Mouse (Mus musculus): ENCODE data around the gene Erg. TPM values are rescaled to one million over a fixed set of nuclear protein-coding genes. Genes with fewer than 3 reads are reported as not detected.
A peak's percentile ranks its signal among the peaks of the same experiment; 100 is the strongest.

Erg gene
- polyA plus RNA-seq, 1 experiment from 2014 or later: 3.4 TPM

GRCm38 (mm10) chr16:95570616-95571015 lies 15.8 kb downstream of the Erg start:
- ATAC-seq (ENCODE audit: low FRiP score) (no peak), DNase-seq (ENCODE audit: low spot score) (peak; percentile 68)
- no peak overlapping the region for H3K9ac ChIP-seq (ENCODE audit: low read depth, low read length)
- H3K36me3 ChIP-seq (ENCODE audit: control insufficient read depth, insufficient read depth, low read length): no peaks in the 10 kb centered on the region
- no peak overlapping the region for H3K27ac ChIP-seq (ENCODE audit: low read depth, low read length)
- 8% methylated on average over 1 of the region's 1 CpGs for WGBS
- no peak overlapping the region for H3K4me3 ChIP-seq (ENCODE audit: low read depth, low read length)
- no peaks in the 10 kb centered on the region for H3K4me1 ChIP-seq (replicated peaks; ENCODE audit: control insufficient read depth, insufficient read depth, low read length)
- H3K4me2 ChIP-seq (replicated peaks; ENCODE audit: low read depth, low read length): no peak overlapping the region
- H3K9me3 ChIP-seq (ENCODE audit: control insufficient read depth, low read length): no peaks in the 10 kb centered on the region
- no peaks in the 10 kb centered on the region for H3K27me3 ChIP-seq (ENCODE audit: control insufficient read depth, insufficient read depth, low read length)

DNA sequence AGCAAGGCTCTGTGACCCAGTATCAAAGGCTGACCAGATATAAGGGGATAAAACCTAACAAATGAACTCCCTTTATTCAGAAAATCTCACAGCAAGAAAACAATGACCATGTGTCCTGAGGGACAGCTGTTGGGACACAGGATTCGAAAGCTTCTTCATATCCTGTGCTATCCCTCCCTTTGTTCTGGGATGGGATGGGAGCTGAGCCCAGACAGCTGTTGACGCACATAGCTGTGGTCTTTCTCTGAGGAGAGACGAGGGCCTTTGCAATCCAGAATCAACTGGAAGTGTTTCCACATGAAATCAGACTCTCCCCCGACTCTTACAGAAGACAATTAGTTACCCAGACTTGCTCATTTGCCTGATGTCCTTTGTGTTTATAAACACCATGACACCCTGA lies 29.6 kb downstream of the Erg start:
- no peak overlapping the region for H3K4me2 ChIP-seq (replicated peaks; ENCODE audit: low read depth, low read length)
- no peaks in the 10 kb centered on the region for H3K27me3 ChIP-seq (ENCODE audit: control insufficient read depth, insufficient read depth, low read length)
- no peaks in the 10 kb centered on the region for H3K4me1 ChIP-seq (replicated peaks; ENCODE audit: control insufficient read depth, insufficient read depth, low read length)
- no peak overlapping the region for H3K9ac ChIP-seq (ENCODE audit: low read depth, low read length)
- no peaks in the 10 kb centered on the region for H3K9me3 ChIP-seq (ENCODE audit: control insufficient read depth, low read length)
- no peak for DNase-seq (ENCODE audit: low spot score)
- H3K4me3 ChIP-seq (ENCODE audit: low read depth, low read length): no peak overlapping the region
- H3K27ac ChIP-seq (ENCODE audit: low read depth, low read length): no peak overlapping the region
- H3K36me3 ChIP-seq (ENCODE audit: control insufficient read depth, insufficient read depth, low read length): no peaks in the 10 kb centered on the region
- WGBS: 79% methylated on average over 4 of the region's 4 CpGs
- ATAC-seq (ENCODE audit: low FRiP score): no peak

DNA sequence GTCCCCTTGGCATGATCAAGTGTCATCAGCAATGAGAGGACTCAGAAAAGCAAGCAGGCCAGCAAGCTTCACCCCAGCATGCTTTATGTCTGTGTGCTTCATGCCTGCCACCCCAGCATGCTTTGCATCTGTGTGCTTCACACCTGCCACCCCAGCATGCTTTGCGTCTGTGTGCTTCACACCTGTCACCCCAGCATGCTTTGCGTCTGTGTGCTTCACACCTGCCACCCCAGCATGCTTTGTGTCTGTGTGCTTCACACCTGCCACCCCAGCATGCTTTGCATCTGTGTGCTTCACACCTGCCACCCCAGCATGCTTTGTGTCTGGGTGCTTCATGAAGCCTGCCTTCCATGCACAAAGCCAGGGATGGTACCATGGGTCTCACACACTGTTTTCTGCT lies 33.3 kb downstream of the Erg start:
- no peak overlapping the region for H3K27ac ChIP-seq (ENCODE audit: low read depth, low read length)
- no peaks in the 10 kb centered on the region for H3K9me3 ChIP-seq (ENCODE audit: control insufficient read depth, low read length)
- 96% methylated on average over 2 of the region's 2 CpGs for WGBS
- no peak overlapping the region for H3K4me3 ChIP-seq (ENCODE audit: low read depth, low read length)
- no peak overlapping the region for H3K9ac ChIP-seq (ENCODE audit: low read depth, low read length)
- no peak overlapping the region for H3K4me2 ChIP-seq (replicated peaks; ENCODE audit: low read depth, low read length)
- ATAC-seq (ENCODE audit: low FRiP score): no peak
- H3K4me1 ChIP-seq (replicated peaks; ENCODE audit: control insufficient read depth, insufficient read depth, low read length): no peaks in the 10 kb centered on the region
- no peaks in the 10 kb centered on the region for H3K27me3 ChIP-seq (ENCODE audit: control insufficient read depth, insufficient read depth, low read length)
- no peak for DNase-seq (ENCODE audit: low spot score)
- H3K36me3 ChIP-seq (ENCODE audit: control insufficient read depth, insufficient read depth, low read length): no peaks in the 10 kb centered on the region

DNA sequence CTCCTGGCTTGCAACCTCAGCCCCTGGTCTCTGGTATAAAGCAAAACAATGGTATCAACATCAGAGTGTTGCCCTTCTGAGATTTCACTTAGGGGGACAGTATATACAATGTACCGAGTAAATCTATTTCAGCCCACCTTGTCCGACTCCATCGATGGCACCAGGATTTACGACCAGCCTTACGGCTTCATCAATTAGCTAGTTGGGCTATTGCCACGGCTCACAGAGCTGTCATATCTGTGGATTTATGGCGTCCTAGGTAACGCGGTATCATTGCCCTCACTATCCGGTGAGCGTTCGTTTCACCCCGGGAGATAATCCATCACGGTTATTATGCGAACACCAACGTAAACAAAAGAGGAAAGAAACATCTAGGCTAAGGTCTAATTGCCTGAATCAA lies 33.9 kb downstream of the Erg start:
- Histone ChIP-seq H3K27ac (ENCODE audit: low read depth, low read length) (no peak overlapping the region), H3K36me3 (ENCODE audit: control insufficient read depth, insufficient read depth, low read length) (no peaks in the 10 kb centered on the region), H3K4me3 (ENCODE audit: low read depth, low read length) (no peak overlapping the region), H3K4me2 (replicated peaks; ENCODE audit: low read depth, low read length) (no peak overlapping the region), H3K9me3 (ENCODE audit: control insufficient read depth, low read length) (no peaks in the 10 kb centered on the region), H3K27me3 (ENCODE audit: control insufficient read depth, insufficient read depth, low read length) (no peaks in the 10 kb centered on the region), H3K4me1 (replicated peaks; ENCODE audit: control insufficient read depth, insufficient read depth, low read length) (no peaks in the 10 kb centered on the region), H3K9ac (ENCODE audit: low read depth, low read length) (no peak overlapping the region)
- WGBS: 66% methylated on average over 16 of the region's 16 CpGs
- ATAC-seq (ENCODE audit: low FRiP score): no peak
- DNase-seq (ENCODE audit: low spot score): peak; percentile 8

DNA sequence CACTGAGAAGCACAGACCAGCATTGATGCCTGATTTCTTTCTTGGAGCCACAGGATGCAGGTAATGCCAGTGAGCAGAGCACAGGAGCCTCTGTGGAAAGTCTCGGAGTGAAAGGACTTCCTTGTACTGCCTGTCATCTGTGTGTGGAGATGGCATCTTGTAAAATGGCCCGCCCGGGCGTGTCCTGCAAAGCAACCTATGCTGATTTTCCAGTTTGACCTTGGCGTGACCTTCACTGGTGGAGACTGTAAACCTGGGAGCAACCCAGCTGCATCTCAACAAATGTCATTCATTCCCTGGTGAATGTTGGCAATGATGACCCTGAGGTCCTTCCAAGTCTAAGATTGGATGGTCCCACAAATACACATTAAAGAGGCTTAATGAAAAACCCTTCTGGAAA lies 35.9 kb downstream of the Erg start:
- no peaks in the 10 kb centered on the region for H3K36me3 ChIP-seq (ENCODE audit: control insufficient read depth, insufficient read depth, low read length)
- ATAC-seq (ENCODE audit: low FRiP score): no peak
- H3K4me1 ChIP-seq (replicated peaks; ENCODE audit: control insufficient read depth, insufficient read depth, low read length): no peaks in the 10 kb centered on the region
- H3K4me2 ChIP-seq (replicated peaks; ENCODE audit: low read depth, low read length): no peak overlapping the region
- no peaks in the 10 kb centered on the region for H3K9me3 ChIP-seq (ENCODE audit: control insufficient read depth, low read length)
- H3K4me3 ChIP-seq (ENCODE audit: low read depth, low read length): no peak overlapping the region
- 89% methylated on average over 5 of the region's 5 CpGs for WGBS
- H3K27ac ChIP-seq (ENCODE audit: low read depth, low read length): no peak overlapping the region
- no peak for DNase-seq (ENCODE audit: low spot score)
- H3K27me3 ChIP-seq (ENCODE audit: control insufficient read depth, insufficient read depth, low read length): no peaks in the 10 kb centered on the region
- no peak overlapping the region for H3K9ac ChIP-seq (ENCODE audit: low read depth, low read length)

GRCm38 (mm10) chr16:95544753-95545152 lies 41.6 kb downstream of the Erg start:
- ATAC-seq (ENCODE audit: low FRiP score) (no peak), DNase-seq (ENCODE audit: low spot score) (no peak)
- Histone ChIP-seq H3K9me3 (ENCODE audit: control insufficient read depth, low read length) (no peaks in the 10 kb centered on the region), H3K4me1 (replicated peaks; ENCODE audit: control insufficient read depth, insufficient read depth, low read length) (no peaks in the 10 kb centered on the region), H3K27me3 (ENCODE audit: control insufficient read depth, insufficient read depth, low read length) (no peaks in the 10 kb centered on the region), H3K4me3 (ENCODE audit: low read depth, low read length) (no peak overlapping the region), H3K9ac (ENCODE audit: low read depth, low read length) (no peak overlapping the region), H3K4me2 (replicated peaks; ENCODE audit: low read depth, low read length) (no peak overlapping the region), H3K36me3 (ENCODE audit: control insufficient read depth, insufficient read depth, low read length) (no peaks in the 10 kb centered on the region), H3K27ac (ENCODE audit: low read depth, low read length) (no peak overlapping the region)
- 85% methylated on average over 5 of the region's 5 CpGs for WGBS

DNA sequence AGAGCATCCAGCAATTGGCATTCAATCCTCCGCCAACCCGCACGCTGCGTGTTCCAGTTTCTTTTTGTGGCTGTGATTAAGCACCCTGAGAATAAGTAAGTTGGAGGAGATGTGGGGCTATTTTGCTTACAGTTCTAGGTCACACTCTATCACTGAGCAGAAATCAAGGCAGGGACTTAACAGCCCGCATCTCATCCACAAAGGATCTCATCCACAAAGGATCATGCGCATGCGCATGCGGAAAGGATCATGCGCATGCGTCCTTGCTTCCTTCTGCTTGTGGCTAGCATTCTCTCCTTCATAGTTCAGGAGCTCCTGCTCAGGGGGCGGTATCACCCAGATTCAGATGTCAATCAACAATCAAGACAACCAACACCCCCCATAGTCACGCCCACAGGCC lies 42.9 kb downstream of the Erg start:
- 92% methylated on average over 12 of the region's 12 CpGs for WGBS
- H3K9ac ChIP-seq (ENCODE audit: low read depth, low read length): no peak overlapping the region
- no peaks in the 10 kb centered on the region for H3K4me1 ChIP-seq (replicated peaks; ENCODE audit: control insufficient read depth, insufficient read depth, low read length)

GRCm38 (mm10) chr16:95535151-95535550 lies 51.2 kb downstream of the Erg start:
- WGBS: 56% methylated on average over 3 of the region's 3 CpGs
- no peaks in the 10 kb centered on the region for H3K4me1 ChIP-seq (replicated peaks; ENCODE audit: control insufficient read depth, insufficient read depth, low read length)

More for the DNA sequence above, 42.9 kb downstream of the Erg start:
- H3K27ac ChIP-seq (ENCODE audit: low read depth, low read length): no peak overlapping the region
- ATAC-seq (ENCODE audit: low FRiP score) (no peak), DNase-seq (ENCODE audit: low spot score) (no peak)
- no peak overlapping the region for H3K4me2 ChIP-seq (replicated peaks; ENCODE audit: low read depth, low read length)
- no peaks in the 10 kb centered on the region for H3K36me3 ChIP-seq (ENCODE audit: control insufficient read depth, insufficient read depth, low read length)
- no peaks in the 10 kb centered on the region for H3K27me3 ChIP-seq (ENCODE audit: control insufficient read depth, insufficient read depth, low read length)
- no peak overlapping the region for H3K4me3 ChIP-seq (ENCODE audit: low read depth, low read length)
- H3K9me3 ChIP-seq (ENCODE audit: control insufficient read depth, low read length): no peaks in the 10 kb centered on the region

DNA sequence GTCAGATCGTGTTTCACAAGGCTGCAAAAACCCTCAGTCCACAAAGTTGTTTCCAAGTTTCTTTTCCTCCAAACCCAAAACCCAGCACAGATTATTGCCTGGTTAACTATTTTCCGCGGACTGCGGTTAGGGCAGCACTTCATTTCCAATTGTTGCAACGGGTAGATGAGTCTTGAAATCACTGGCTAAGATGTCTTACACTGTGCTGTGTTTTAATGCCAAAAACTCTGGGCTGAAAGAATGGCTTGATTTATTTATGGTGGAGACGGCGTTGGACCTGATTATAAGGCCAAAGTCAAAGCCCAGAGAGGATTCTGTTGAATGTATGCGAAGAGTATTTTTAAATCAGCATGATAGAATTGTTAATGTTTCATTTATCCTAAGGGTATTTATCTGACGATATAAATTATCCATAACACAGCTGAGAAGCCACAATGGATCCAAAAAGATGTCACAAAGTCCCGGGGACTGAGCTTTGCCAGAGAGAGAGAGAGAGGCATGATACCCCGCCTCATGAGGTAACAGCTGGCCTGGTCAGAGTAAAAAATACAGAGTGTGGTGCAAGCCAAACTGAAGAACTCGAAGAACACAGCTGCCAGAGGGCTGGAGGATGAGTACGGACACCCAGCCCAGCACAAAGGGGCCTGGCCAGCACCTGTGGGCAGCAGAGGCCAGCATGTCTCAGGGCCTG lies 53.9 kb downstream of the Erg start:
- no peaks in the 10 kb centered on the region for H3K4me1 ChIP-seq (replicated peaks; ENCODE audit: control insufficient read depth, insufficient read depth, low read length)
- H3K4me3 ChIP-seq (ENCODE audit: low read depth, low read length): no peak overlapping the region
- no peak for DNase-seq (ENCODE audit: low spot score)
- 84% methylated on average over 13 of the region's 13 CpGs for WGBS
- no peaks in the 10 kb centered on the region for H3K27me3 ChIP-seq (ENCODE audit: control insufficient read depth, insufficient read depth, low read length)
- H3K9ac ChIP-seq (ENCODE audit: low read depth, low read length): no peak overlapping the region
- H3K36me3 ChIP-seq (ENCODE audit: control insufficient read depth, insufficient read depth, low read length): no peaks in the 10 kb centered on the region
- no peaks in the 10 kb centered on the region for H3K9me3 ChIP-seq (ENCODE audit: control insufficient read depth, low read length)
- no peak overlapping the region for H3K4me2 ChIP-seq (replicated peaks; ENCODE audit: low read depth, low read length)
- no peak overlapping the region for H3K27ac ChIP-seq (ENCODE audit: low read depth, low read length)
- no peak for ATAC-seq (ENCODE audit: low FRiP score)

More at GRCm38 (mm10) chr16:95535151-95535550, 51.2 kb downstream of the Erg start:
- DNase-seq (ENCODE audit: low spot score): no peak
- Histone ChIP-seq H3K9ac (ENCODE audit: low read depth, low read length) (no peak overlapping the region), H3K36me3 (ENCODE audit: control insufficient read depth, insufficient read depth, low read length) (no peaks in the 10 kb centered on the region), H3K27ac (ENCODE audit: low read depth, low read length) (no peak overlapping the region), H3K4me2 (replicated peaks; ENCODE audit: low read depth, low read length) (no peak overlapping the region), H3K4me3 (ENCODE audit: low read depth, low read length) (no peak overlapping the region), H3K9me3 (ENCODE audit: control insufficient read depth, low read length) (no peaks in the 10 kb centered on the region), H3K27me3 (ENCODE audit: control insufficient read depth, insufficient read depth, low read length) (no peaks in the 10 kb centered on the region)
- no peak for ATAC-seq (ENCODE audit: low FRiP score)
